Mouse (Mus musculus) retina, postnatal 7 days (tissue): Measurements from ENCODE around the gene C77080.

Experiments used
- DNase-seq: peaks from one replicate; pipeline ENCODE4 v3.0.0-alpha.2; 2012; ENCODE audit warnings: low read depth, low spot score

C77080 gene

GRCm38 (mm10) chr4:129266821-129267220, 5.6 kb upstream of the C77080 start:
- no peak for DNase-seq

DNA sequence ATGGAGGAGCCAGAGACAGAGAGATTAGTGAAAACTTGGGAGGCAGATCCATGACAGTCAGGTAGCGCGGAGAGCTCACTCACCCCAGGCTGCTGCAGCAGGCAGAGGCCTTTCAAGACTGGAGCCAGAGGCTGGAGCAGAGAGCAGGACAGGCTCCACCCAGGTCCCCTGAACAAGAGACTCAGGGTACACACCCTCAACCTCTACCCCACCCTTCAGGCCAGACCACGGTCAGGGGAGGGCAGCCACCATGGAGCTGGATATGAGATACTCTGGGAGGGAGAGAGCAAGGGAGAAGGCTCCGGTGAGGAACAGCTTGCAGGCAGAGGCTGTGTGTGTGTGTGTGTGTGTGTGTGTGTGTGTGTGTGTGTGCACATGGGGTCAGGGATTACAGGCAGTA, 5.0 kb upstream of the C77080 start:
- no peak for DNase-seq

- no peak for DNase-seq
These were observed 2.2 kb upstream of the C77080 start for GRCm38 (mm10) chr4:129263225-129264021.

- DNase-seq = no peak
These were observed 526 bp downstream of the C77080 start for GRCm38 (mm10) chr4:129260678-129261077.

GRCm38 (mm10) chr4:129259101-129259500, 2.1 kb downstream of the C77080 start:
- DNase-seq = no peak

GRCm38 (mm10) chr4:129256450-129257380, 4.5 kb downstream of the C77080 start:
- no peak for DNase-seq

- DNase-seq = no peak
These were observed 6.6 kb downstream of the C77080 start for GRCm38 (mm10) chr4:129254571-129254970.

DNA sequence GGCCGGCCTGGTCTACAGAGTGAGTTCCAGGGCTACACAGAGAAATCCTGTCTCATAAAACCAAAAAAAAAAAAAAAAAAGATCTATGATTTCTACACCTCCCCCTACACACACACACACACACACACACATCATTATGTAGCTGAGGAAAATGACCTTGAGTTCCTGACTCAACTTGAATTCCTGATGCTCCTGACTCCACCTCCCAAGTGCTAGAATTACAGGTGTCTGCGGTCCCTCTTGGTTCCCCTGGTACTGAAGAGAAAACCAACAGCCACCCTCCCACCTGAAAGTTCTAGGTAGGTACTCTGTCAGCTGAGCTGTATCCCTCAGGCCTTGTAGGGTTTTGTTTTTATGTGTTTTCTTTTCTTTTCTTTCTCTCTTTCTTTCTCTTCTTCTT, 8.7 kb downstream of the C77080 start:
- no peak for DNase-seq

DNA sequence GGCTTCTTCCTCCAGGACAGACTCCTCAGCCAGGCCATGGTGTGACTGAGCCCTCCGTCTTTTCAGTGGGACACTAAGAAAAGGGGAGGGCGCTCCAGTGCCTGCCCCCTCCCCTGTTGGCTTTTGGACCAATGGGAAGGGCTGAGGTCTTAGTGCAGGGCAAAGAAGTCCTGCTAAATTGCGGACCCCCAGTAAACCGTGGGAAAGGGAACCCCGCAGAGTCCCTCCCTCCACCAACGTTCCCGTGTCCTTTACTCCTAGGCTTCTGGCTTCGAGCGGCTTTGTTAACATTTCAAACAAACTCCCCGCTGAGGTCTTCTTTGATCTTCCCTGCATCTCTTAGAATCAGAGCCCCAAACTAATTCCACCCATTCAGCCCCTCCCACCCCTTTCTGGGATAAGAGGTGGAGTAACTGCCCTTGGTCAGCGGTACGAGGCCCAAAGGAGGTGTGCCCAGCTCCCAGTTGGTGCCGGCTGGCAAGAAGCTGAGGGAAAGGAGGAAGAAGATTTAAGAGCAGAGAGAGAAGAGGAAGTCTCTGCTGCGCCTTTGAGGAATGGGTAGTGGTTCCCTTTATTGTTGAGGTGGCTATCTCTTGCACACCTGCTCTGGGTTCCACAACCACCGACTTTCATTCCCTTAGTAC, 9.6 kb downstream of the C77080 start:
- DNase-seq = no peak

DNA sequence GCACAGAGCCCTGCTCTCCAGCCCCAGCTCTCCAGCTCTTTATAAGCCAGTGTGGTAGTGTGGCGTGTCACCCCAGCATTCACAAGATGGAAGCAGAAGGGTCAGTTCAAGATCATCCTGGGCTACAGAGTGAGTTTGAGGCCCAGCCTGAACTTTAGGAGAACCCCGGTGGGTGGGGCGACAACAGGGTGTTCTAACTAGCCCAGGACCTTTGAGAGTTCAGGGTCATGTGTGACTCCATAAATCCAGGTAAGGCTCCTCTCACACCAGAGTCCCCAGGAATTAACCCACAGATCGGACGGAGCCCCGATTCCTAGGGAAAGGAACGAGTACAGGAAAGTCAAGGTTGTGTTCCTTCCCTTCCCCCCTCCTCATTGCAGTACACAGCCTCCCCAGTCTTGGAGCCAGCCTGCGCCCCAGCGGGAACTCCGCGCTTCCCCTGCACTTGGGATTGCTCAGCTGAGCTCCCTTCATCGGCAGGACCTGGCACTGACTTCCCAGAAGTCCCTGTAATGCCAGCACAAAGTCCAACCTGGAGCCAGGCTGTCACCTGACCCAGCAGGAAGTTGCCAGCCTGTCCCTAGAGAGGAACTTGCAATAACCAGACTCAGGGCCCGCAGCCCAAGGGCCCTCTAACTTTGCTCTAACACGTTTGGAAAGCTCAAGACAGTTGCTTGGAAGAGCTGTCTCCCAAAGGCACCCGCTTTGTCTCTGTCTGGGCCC, 10.3 kb downstream of the C77080 start:
- DNase-seq = no peak

DNA sequence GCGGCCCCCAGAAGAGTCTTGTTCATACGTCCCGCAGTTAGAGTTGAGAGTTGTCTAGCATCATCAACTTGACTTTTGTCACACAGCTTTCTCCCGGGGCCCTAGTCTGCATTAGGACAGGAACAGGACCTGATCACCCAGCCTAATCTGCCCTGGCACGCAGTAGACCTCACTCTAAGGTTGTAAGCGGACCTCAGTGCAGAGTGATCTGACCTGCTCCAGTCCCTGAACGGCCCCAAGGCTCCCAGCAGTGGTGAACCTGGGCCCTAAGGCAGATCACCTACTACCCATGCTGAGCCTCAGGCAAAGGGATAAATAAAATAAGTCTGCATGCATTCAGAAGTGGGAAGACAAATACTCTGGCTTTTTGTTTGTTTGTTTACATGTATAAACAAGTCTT, 11.9 kb downstream of the C77080 start:
- no peak for DNase-seq

DNA sequence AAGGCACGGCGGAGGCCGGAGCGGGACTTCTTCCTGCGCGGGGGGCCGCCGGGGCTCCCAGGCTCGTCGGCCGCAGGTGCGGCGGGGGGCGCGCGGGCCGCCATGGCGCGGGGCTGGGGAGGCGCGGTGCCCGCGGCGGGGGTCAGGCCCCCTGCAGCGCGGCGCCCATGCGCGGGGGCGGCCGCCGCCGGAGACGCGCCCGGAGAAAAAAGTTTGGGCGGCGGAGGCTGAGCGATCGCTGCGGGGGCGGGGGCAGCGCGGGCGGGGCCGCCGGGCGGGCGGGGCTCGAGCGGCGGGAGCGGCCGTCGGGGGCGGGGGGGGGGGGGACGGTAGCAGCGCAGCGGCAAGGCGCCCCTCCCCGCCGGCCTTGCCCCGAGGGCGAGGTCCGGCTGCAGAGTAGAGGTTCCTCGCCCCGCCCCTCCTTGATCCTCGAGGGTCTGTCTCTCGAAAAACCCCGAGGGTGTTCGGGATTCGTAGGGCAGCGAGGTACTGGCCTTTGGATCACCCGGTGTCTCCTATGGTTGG, 12.9 kb downstream of the C77080 start:
- DNase-seq = no peak

DNA sequence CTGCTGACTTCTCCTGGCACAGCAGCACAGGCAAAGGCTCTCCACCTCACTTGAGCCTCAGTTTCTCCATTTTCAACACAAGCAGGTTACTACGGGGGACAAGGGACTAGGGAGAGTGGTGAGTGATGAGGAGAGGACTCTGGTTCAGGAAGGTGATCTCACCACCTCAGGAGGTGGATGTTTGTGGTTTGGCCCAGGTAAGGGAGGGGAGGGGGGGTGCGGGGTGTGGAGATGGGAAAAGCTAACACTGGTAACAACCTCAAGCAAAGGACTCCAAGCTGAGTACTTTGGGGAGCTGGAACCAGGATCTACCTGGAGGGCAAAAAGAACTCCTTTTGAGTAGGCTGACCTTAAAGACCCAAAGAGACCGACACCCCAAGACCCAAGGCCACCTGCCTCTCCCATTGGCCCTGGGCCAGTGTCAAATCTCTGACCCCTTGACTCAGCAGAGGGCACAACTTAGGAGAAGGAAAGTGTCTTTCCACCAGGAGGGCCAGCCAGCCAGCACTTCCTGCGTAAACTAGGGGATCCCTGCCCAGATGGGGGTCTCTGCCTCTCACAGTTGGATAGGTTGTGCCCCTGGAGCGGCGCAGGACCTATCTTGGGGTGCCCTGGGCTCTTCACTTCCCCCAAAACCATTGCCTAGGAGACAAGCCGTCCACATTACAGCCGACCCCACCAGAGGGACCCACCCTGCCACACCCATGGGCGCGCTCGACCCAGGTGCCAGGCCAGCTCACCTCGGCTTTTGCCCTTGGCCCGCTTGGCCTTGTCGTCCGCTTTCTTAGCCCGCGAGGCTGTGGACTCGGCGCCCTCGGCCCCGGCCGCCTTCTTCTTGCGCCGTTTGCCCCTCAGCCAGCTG, 13.6 kb downstream of the C77080 start:
- no peak for DNase-seq

- no peak for DNase-seq
These were observed 14.6 kb downstream of the C77080 start for GRCm38 (mm10) chr4:129246360-129247301.

GRCm38 (mm10) chr4:129244802-129245201, 16.4 kb downstream of the C77080 start:
- no peak for DNase-seq

DNA sequence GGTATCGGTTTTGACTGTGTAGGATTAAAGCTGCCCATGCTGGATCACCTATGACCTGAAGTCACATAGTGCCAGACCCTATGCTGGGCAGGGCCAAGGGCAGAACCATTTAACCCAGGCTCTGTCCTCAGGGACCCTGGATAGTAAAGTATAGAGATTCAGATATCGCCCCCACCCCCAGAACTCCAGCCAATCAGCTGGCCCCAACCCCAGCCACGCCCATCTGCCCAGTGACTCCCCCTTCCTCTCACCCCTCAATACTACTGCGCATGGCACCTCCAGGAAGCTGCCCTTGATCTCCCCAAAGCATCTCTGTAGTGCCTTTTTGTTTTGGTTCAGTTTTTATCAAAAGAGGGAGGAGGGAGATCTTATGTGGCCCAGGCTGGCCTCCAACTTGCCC, 18.4 kb downstream of the C77080 start:
- no peak for DNase-seq

- no peak for DNase-seq
These were observed 18.9 kb downstream of the C77080 start for GRCm38 (mm10) chr4:129242327-129242726.

GRCm38 (mm10) chr4:129241898-129242297, 19.3 kb downstream of the C77080 start:
- DNase-seq = no peak

DNA sequence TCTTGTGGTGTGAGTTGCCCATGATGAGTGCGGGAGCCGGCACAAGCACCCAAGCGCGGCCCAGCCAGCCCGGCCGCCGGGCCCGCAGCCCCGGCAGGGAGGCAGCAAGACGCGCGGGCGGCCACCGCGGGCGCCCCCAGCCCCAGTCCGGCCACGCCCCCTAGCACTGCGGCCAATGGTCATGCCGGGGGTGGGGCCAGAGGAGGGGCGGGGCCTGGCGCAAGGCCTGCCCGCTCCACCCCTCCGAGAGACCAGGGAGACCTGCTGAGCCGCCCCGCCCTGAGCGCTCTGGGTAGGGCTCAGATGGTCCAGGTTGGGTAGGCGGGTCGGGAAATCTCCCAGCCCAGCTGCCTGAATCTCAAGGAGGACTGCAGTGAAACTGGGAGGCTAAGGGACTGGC, 22.1 kb downstream of the C77080 start:
- DNase-seq = peak; percentile 67
